Mouse (Mus musculus): ENCODE data around the gene C1s2.

DNA sequence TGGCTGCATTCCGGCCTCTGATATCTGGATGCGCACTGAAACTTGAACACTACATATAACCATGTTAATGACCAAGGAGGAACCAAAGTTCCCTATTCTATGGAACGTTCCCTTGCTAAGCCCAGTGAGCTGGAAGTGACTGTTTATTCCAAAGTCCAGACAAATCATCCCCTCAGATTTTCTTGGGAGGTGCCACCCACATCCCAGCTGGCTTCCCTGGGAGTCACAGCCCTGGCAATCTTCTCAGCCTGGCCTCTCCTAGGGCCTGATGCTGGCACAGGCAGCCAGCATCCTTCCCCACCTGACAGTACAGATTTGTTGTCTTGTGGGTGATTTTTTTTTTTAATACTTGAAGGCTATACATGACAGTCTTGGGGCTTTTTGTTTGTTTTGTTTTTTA lies 43.6 kb upstream of the C1s2 start:
- no peak for TF ChIP-seq POLR2A (IDR thresholded peaks at IDR 0.05; ENCODE audit: borderline replicate concordance, extremely low read depth, insufficient read depth, insufficient read length, poor library complexity, severe bottlenecking)
- no peak for TF ChIP-seq CTCF (IDR thresholded peaks at IDR 0.05; ENCODE audit: borderline replicate concordance, extremely low read depth, insufficient read depth, insufficient read length)

Data from brain, embryonic 14.5 days (tissue).